Mouse (Mus musculus) liver, embryonic 13.5 days (tissue): ENCODE results near the gene Il17a. TPM values are rescaled to one million over a fixed set of nuclear protein-coding genes. Genes with fewer than 3 reads are reported as not detected.

ENCODE experiments used
- ATAC-seq: fragments of 200-750 bp; cut with Nextera tagmentation; 2 replicates; pipeline ENCODE4 v1.8.0; 2017; ENCODE audit warnings: low read depth, mild to moderate bottlenecking, moderate number of reproducible peaks, moderate library complexity
- DNase-seq: peaks from one replicate; pipeline ENCODE4 v3.0.0; 2022
- H3K27ac ChIP-seq: fragments of 300-500 bp; sonication (generic); 2 replicates; pipeline ENCODE4 v1.5.1; 2015; ENCODE audit warnings: moderate library complexity, mild to moderate bottlenecking, inconsistent platforms
- H3K27me3 ChIP-seq: fragments of 300-500 bp; sonication (generic); 2 replicates; pipeline ENCODE4 v1.6.1; 2015; ENCODE audit warnings: mild to moderate bottlenecking, inconsistent platforms
- H3K36me3 ChIP-seq: fragments of 300-500 bp; sonication (generic); 2 replicates; pipeline ENCODE4 v1.6.1; 2015; ENCODE audit warnings: mild to moderate bottlenecking, inconsistent platforms
- H3K4me1 ChIP-seq: fragments of 300-500 bp; sonication (generic); replicated peaks from 2 replicates; pipeline ENCODE4 v1.6.1; 2015; ENCODE audit warnings: inconsistent platforms
- H3K4me2 ChIP-seq: fragments of 300-500 bp; sonication (generic); 2 replicates; pipeline ENCODE4 v1.6.1; 2015; ENCODE audit warnings: inconsistent platforms, mild to moderate bottlenecking, moderate library complexity
- H3K4me3 ChIP-seq: fragments of 300-500 bp; sonication (generic); replicated peaks from 2 replicates; pipeline ENCODE4 v1.5.1; 2015; ENCODE audit warnings: mild to moderate bottlenecking, inconsistent platforms
- H3K9ac ChIP-seq: fragments of 300-500 bp; sonication (generic); 2 replicates; pipeline ENCODE4 v1.6.1; 2015; ENCODE audit warnings: mild to moderate bottlenecking, inconsistent platforms
- H3K9me3 ChIP-seq: fragments of 300-500 bp; sonication (generic); replicated peaks from 2 replicates; pipeline ENCODE4 v1.6.1; 2016; ENCODE audit warnings: inconsistent platforms
- WGBS: fragments of 180-500 bp; shearing (Covaris S2); methylation state at CpG from one replicate; pipeline ENCODE4 v1.1.7; 2015; ENCODE audit not compliant: insufficient replicate concordance; 5-methylcytosine and 5-hydroxymethylcytosine counted together
- polyA plus RNA-seq: library from polyadenylated mRNA; unstranded; fragments of >200 nt; fragmentation: Nextera tagmentation; extraction: Ambion mirVana; gene quantifications from 2 replicates; pipeline ENCODE4 v1.2.1, GENCODE M21; 2015

Il17a gene
- polyA plus RNA-seq = not detected in 2 replicates

GRCm38 (mm10) chr1:20730903-20731302 lies at the start of gene Il17a:
Il17a (plus strand) TSS chr1:20730905.
- no peaks in the 10 kb centered on the region for H3K4me1 ChIP-seq
- 75% methylated on average over 10 of the region's 10 CpGs for WGBS
- H3K27ac ChIP-seq = no peak within 1 kb of the TSS
- no peak within 1 kb of the TSS for H3K4me3 ChIP-seq
- H3K36me3 ChIP-seq = no peaks in the 10 kb centered on the region
- no peak for DNase-seq
- H3K27me3 ChIP-seq = no peaks in the 10 kb centered on the region
- H3K4me2 ChIP-seq = no peak within 1 kb of the TSS
- H3K9ac ChIP-seq = no peak within 1 kb of the TSS
- no peaks in the 10 kb centered on the region for H3K9me3 ChIP-seq
- no peak for ATAC-seq

GRCm38 (mm10) chr1:20682849-20683248 lies 47.9 kb upstream of the Il17a start:
- H3K27me3 ChIP-seq = no peaks in the 10 kb centered on the region
- no peak for DNase-seq
- no peaks in the 10 kb centered on the region for H3K9me3 ChIP-seq
- H3K4me3 ChIP-seq = no peak overlapping the region
- H3K9ac ChIP-seq = no peak overlapping the region
- no peak overlapping the region for H3K27ac ChIP-seq
- ATAC-seq = no peak
- H3K4me1 ChIP-seq = no peaks in the 10 kb centered on the region
- no peak overlapping the region for H3K4me2 ChIP-seq
- H3K36me3 ChIP-seq = no peaks in the 10 kb centered on the region

DNA sequence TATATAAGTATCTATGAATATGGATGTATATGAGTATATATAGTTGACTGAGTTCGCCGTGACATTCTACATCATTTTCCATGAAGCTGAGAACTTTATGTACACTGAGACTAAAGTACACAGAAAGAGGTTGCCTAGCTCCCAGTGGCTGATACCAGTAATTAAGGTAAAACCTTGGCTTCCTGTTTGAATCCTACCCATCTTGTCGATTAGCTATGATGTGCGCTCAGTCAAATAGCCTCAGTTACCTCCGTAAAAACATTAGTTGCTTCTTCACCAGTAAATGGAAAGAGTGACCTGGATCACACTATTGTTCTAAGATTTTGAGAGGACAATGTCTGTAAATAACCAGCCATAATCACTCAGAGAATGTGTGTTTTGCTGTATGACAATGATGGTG lies 47.3 kb upstream of the Il17a start:
- 80% methylated on average over 5 of the region's 5 CpGs for WGBS
- Histone ChIP-seq H3K36me3 (no peaks in the 10 kb centered on the region), H3K4me3 (no peak overlapping the region), H3K27ac (no peak overlapping the region), H3K4me2 (no peak overlapping the region), H3K9ac (no peak overlapping the region), H3K4me1 (no peaks in the 10 kb centered on the region), H3K27me3 (no peaks in the 10 kb centered on the region), H3K9me3 (no peaks in the 10 kb centered on the region)
- ATAC-seq = no peak
- no peak for DNase-seq

DNA sequence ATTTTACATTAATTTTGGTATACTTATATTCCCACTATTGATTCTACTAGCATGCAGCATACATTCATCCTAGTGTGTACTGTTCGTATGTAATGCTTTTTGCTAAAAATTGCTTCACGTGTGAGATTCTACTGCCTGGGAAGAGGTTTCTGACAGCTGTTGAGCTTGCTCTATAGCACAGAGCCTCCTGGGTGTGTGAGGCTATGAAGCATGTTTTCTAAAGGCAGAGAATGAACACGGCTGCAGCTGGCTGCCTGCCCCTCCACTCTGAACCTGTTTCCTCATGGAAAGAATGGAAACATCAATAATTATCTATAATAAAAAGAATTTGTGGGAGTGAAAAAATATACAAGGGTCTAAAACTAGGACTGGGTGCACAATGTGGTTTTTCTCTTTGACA lies 46.9 kb upstream of the Il17a start:
- Histone ChIP-seq H3K27ac (no peak overlapping the region), H3K4me1 (no peaks in the 10 kb centered on the region), H3K4me2 (no peak overlapping the region), H3K27me3 (no peaks in the 10 kb centered on the region), H3K4me3 (no peak overlapping the region), H3K36me3 (no peaks in the 10 kb centered on the region), H3K9ac (no peak overlapping the region), H3K9me3 (no peaks in the 10 kb centered on the region)
- 56% methylated on average over 3 of the region's 3 CpGs for WGBS
- ATAC-seq (no peak), DNase-seq (no peak)

DNA sequence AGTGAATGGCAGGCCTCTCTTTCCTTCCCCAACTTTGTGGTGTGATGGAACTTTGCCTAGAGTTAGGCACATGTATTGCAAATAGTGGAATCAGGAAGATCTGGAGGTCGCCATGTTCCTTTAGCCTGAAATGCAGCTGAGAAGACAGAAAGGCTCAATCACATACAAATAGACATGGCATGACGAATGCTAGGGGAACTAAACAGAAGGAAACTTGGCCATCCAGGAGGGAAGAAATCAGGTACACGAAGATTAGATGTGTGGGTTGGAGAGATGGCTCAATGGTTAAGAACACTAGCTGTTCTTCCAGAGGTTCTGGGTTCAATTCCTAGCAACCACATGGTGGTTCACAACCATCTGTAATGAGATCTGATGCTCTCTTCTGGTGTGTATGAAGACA lies 46.3 kb upstream of the Il17a start:
- no peaks in the 10 kb centered on the region for H3K36me3 ChIP-seq
- no peak overlapping the region for H3K4me2 ChIP-seq
- H3K27me3 ChIP-seq = no peaks in the 10 kb centered on the region
- H3K4me3 ChIP-seq = no peak overlapping the region
- no peaks in the 10 kb centered on the region for H3K4me1 ChIP-seq
- ATAC-seq (no peak), DNase-seq (no peak)
- H3K9ac ChIP-seq = no peak overlapping the region
- H3K9me3 ChIP-seq = no peaks in the 10 kb centered on the region
- no peak overlapping the region for H3K27ac ChIP-seq
- 53% methylated on average over 3 of the region's 3 CpGs for WGBS

DNA sequence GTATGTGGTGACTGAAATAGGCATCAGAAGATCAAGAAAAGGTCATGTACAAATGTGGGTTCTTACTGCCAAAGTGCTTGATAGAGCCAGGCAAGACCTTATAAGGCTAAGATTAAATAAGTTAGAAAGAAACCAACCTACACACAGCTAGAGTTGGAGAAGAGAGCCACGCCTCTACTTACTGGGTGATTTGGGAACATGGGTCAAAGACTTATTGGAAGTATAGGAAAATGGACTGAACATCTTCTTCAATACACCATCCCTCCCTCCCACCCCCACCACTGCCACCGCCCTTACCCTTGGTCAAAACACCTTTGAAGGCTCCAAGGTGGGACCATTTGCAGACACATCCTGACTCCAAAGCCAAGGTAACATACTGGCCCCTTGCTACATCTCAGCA lies 45.3 kb upstream of the Il17a start:
- H3K4me3 ChIP-seq = no peak overlapping the region
- 45% methylated on average over 2 of the region's 2 CpGs for WGBS
- no peak overlapping the region for H3K9ac ChIP-seq
- no peaks in the 10 kb centered on the region for H3K9me3 ChIP-seq
- no peak overlapping the region for H3K27ac ChIP-seq
- no peak for ATAC-seq
- no peaks in the 10 kb centered on the region for H3K36me3 ChIP-seq
- no peaks in the 10 kb centered on the region for H3K4me1 ChIP-seq
- H3K27me3 ChIP-seq = no peaks in the 10 kb centered on the region
- H3K4me2 ChIP-seq = no peak overlapping the region
- no peak for DNase-seq

DNA sequence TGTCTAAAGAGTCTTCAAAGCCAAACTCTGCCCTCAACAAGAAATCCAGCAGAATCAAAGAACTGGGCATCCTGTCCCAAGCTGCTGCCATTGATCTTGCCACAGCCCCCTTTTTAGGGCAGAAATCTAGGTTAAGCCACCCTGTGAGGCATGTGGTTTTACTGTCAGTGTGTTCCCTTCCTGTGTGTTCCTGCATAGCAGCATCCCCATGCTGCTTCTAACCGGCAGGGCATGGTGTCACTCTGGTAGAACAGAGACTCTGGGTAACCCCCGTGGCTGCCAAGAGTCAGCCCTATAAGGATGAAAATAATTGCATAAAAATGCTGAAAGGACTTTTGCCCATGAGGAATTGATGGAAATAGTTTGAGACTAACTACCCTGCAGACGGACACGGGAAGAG lies 44.8 kb upstream of the Il17a start:
- H3K4me3 ChIP-seq = no peak overlapping the region

DNA sequence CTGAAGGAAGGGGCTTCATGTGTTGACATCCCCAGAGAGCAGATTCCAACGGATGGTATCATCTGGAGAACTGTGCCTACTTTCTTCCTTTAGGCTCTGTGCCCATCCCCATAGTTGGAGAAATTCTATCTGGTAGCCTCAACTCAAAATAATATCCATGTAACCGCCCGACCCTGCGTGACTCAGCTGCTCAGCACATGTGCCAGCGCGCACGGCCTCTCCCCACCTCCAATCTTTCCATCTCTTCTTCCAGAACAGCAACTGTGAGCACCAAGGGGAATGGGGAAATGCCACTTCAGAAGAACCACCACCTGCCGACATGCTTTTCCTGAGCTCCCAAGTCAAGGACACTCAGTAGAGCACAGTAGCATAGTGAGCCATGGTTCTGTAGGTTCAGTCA lies 39.4 kb upstream of the Il17a start:
- Histone ChIP-seq H3K4me3 (no peak overlapping the region), H3K27ac (no peak overlapping the region), H3K27me3 (no peaks in the 10 kb centered on the region), H3K9me3 (no peaks in the 10 kb centered on the region), H3K4me2 (no peak overlapping the region), H3K4me1 (no peaks in the 10 kb centered on the region), H3K9ac (no peak overlapping the region), H3K36me3 (no peaks in the 10 kb centered on the region)
- 74% methylated on average over 8 of the region's 8 CpGs for WGBS
- DNase-seq (no peak), ATAC-seq (no peak)

More for the DNA sequence above, 44.8 kb upstream of the Il17a start:
- no peak for ATAC-seq
- no peak for DNase-seq
- Histone ChIP-seq H3K36me3 (no peaks in the 10 kb centered on the region), H3K4me2 (no peak overlapping the region), H3K4me1 (no peaks in the 10 kb centered on the region), H3K27ac (no peak overlapping the region), H3K9me3 (no peaks in the 10 kb centered on the region), H3K27me3 (no peaks in the 10 kb centered on the region), H3K9ac (no peak overlapping the region)
- WGBS = 69% methylated on average over 4 of the region's 4 CpGs

GRCm38 (mm10) chr1:20693634-20694313 lies 36.9 kb upstream of the Il17a start:
- Histone ChIP-seq H3K9ac (no peak overlapping the region), H3K9me3 (no peaks in the 10 kb centered on the region), H3K36me3 (no peaks in the 10 kb centered on the region), H3K27me3 (no peaks in the 10 kb centered on the region), H3K4me3 (no peak overlapping the region), H3K4me1 (no peaks in the 10 kb centered on the region), H3K4me2 (no peak overlapping the region), H3K27ac (no peak overlapping the region)
- 64% methylated on average over 6 of the region's 6 CpGs for WGBS
- DNase-seq (no peak), ATAC-seq (no peak)

DNA sequence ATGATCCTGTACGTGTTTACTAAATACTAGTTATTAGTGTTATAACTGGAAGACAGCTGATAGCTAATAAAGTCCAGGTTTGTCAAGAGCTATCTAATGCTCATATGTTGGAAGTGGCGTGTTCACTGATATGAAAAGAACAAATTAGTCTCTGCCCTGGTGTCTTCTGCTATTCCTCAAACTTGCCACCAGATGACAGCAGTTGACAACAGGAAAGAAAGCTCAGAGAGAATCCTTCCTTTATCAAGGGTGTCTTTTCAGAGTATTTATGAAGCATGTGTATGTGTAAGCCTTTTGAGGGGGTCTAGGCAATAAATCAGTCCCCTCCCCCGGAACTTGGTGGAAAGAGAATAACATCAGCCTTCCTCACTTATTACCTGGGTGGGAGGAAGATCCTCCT lies 30.7 kb upstream of the Il17a start:
- DNase-seq (no peak), ATAC-seq (no peak)
- H3K27me3 ChIP-seq = no peaks in the 10 kb centered on the region
- no peak overlapping the region for H3K9ac ChIP-seq
- no peak overlapping the region for H3K4me2 ChIP-seq
- WGBS = 47% methylated on average over 3 of the region's 3 CpGs
- no peaks in the 10 kb centered on the region for H3K36me3 ChIP-seq
- H3K27ac ChIP-seq = no peak overlapping the region
- no peaks in the 10 kb centered on the region for H3K4me1 ChIP-seq
- no peaks in the 10 kb centered on the region for H3K9me3 ChIP-seq
- H3K4me3 ChIP-seq = no peak overlapping the region

- H3K4me3 ChIP-seq = no peak overlapping the region
- H3K9me3 ChIP-seq = no peaks in the 10 kb centered on the region
- DNase-seq (no peak), ATAC-seq (no peak)
- WGBS = 59% methylated on average over 4 of the region's 4 CpGs
- H3K36me3 ChIP-seq = no peaks in the 10 kb centered on the region
- no peak overlapping the region for H3K4me2 ChIP-seq
- H3K27me3 ChIP-seq = no peaks in the 10 kb centered on the region
- H3K27ac ChIP-seq = no peak overlapping the region
- H3K4me1 ChIP-seq = no peaks in the 10 kb centered on the region
- H3K9ac ChIP-seq = no peak overlapping the region
These were observed 5.9 kb downstream of the Il17a start for GRCm38 (mm10) chr1:20736572-20736971.

GRCm38 (mm10) chr1:20738483-20738882 lies 7.8 kb downstream of the Il17a start:
- H3K4me2 ChIP-seq = no peak overlapping the region
- WGBS = 68% methylated on average over 2 of the region's 2 CpGs
- no peaks in the 10 kb centered on the region for H3K36me3 ChIP-seq
- no peak for ATAC-seq
- H3K27ac ChIP-seq = no peak overlapping the region
- no peaks in the 10 kb centered on the region for H3K9me3 ChIP-seq
- H3K4me1 ChIP-seq = no peaks in the 10 kb centered on the region
- no peak for DNase-seq
- no peak overlapping the region for H3K4me3 ChIP-seq
- H3K9ac ChIP-seq = no peak overlapping the region
- no peaks in the 10 kb centered on the region for H3K27me3 ChIP-seq
